Mouse (Mus musculus) cerebellum, postnatal 4 days (tissue): ENCODE results near the gene Aspn.
"Not testable (repeated sequence)": the region's sequence is repeated elsewhere in the genome, so short reads cannot be mapped to it uniquely, and the experiment has no call there.

ENCODE experiments used
- DNase-seq, 2 experiments: peaks; one replicate each; pipeline ENCODE4 v3.0.0; 2022; ENCODE audit warnings: low spot score in 2 of 2, mixed read lengths in 1 of 2

Gene Aspn

DNA sequence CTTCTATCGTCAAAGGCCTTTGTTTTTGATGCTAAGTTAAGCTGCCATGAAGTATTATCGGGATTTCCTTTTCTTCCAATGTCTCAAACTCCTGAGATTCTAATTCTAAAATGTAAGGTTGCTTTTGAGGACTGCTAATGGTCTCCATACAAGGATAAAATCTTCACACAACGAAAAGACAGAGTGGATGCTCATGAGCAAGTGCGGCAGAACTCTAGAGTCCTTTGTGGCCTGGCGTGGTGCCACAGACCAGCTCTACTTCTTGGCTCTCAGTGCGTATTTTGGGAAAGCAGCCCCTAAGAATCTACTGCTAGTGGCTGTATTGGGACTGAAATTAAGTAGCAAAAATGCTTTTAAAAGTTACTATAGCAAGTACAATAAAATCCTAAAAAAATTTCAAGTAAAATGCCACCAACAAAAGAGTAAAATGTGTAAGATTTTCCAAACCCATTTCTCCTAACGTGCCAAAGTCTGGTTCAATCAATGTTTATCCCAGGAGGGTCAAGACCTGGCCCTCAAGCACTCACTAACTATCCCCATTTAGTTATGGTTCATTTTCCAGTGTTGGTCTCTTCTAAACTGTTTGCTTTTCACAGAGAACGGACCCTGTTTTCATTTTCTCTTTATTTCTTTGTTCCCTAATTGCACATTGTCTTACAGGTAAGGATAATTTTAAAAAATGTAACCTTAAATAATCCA is 40.2 kb downstream of the Aspn start:
- DNase-seq: no peak

DNA sequence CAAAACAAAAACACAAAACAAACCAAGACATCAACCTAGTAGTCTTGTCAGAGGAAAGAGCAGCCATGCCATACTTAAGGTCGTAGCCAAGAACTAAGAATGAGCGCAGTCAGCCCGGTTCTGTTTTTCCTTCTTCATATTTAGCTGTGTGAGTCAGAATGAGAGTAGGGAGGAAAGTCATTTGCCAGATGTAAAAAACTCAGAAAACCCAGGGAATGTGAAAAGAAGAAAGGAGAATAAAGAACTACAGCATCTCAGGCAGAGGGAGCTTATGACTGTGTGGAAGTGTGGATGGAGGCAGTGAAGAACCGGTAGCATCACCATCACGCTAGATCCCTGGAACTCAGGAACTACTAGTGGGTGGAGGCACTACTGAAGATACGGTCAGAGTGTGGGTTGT is 41.8 kb downstream of the Aspn start:
- no peak for DNase-seq

DNA sequence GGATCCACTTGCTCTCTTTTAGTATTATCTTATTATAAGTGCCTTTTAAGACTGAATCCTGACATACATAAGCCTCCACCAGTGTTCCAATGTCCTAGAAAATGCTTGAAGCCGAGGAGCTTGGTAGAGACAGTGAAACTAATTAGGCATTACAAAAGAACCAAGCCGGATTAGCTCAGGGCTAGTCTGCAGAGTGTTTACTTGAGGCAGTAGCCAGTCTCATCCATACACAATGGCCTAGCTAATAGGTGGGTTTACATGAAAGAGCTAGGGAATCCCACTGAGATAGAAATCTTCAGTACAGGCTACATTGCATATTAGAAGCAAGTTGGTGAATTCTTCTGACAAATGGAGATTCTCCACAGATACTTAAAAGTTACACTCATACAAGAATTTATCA is 58.3 kb downstream of the Aspn start:
- DNase-seq: not testable (repeated sequence)

DNA sequence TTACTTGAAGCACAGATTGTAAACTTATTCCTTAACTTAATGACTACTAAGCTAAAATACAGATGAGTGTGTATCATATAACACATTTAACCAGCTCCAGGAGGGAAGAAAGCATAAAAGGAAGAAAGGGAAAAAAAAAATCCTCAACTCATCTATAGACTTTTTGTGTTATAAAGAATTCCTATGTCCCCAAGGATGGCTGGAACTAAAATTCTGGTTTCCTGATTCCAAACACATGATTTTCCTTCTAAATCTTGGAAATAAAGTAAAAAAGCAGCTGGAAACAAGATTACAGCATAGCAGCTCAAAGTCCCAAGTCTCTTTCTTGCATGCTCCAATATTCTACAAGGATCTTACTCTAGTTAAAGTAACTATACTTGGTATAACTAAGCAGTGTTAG is 59.4 kb downstream of the Aspn start:
- DNase-seq: no peak

DNA sequence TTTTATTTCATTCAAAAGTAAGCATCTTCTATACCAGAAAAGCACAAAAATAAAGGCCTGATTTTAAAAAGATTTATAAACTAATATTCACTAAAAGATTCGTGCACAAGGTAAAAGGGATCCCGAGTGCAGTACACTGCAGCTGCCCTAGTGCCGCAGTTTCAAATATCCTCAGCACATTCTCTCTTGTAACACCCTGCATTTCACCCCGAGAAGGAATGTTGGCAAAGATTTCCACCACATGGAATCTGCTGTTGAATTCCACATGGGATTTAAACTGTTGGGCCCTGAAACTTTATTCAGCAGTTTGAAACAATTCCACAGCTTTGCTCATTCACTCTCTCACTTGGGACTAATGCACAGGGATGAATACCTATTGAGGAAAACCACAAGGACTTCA is 63.5 kb downstream of the Aspn start, which contains the start of gene Ogn:
TSS of gene Ogn (plus strand) at position 333 of the 400 bp plus-strand sequence.
- DNase-seq: no peak

DNA sequence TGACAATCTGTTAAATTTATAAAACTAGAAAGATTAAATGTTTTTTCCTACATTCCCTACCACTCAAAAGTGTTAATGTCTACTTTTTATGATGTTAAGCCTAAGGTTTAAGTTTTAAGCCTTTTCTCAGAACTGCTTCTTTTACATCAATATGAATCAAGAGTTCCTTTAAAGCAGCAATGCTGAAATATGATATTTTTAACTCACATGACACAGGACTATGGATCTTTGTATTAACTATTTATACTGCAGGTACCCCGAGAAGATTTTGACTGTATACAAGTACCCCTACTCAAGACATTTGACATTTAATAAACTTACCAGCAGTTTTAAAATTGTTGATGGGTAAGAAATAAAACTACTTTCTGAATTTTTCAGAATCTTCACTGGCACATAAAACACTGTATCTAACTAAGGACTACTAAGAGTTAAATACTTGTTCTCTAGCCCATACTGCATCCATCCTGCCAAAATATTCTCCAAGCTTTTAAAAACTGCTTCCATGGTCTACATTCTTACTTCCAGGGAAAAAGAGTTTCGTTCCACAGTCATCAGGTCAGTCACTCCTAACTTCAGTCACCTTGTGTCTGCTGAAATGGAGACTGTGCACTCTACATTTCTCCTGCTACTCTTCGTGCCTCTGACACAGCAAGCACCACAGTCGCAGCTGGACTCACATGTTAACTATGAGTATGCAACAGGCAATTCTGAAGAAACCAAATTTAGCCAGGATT is 64.5 kb downstream of the Aspn start:
- no peak for DNase-seq

DNA sequence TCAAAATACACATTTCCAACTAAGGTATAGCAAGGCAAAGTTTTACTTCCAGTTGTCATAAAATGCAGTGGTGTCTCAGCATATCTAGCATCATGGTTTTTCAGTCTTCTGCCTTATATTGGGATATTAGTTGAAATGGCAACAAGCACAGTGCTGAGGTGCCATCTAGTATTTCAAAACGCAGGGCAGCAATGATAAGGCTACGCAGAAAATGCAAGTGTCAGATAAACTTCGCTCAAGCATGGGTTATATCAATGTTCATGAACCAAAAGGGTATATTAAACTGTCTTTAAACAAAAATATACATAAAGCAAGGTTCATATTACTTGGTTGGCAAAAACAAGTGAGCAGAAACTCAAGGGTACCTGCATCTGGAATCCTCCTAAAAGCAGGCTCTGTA is 72.8 kb downstream of the Aspn start:
- no peak for DNase-seq
